Comparison of ENCODE assay signal across 32 mouse cellular contexts in the genomic region with DNA sequence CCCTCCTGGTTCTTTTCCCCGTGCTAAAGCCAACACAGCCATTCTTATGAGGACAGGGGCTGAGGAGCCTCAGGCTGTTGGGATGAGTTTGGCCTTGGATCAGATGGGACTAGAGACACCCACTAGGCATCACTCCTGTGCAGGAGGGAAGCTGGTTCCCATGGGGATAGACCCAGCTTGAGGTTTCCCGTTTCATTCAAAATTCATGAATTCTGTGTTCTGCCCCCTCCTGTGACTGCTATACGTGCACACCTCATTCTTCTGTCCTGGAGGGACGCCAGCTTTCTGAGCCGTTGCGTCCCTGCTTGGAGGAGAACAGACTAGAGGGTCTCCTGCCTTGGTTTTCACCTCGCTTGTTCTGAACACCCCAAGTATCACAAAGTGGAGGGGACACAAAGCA. TPM values are rescaled to one million over a fixed set of nuclear protein-coding genes. Genes with fewer than 3 reads are reported as not detected.
A peak's percentile ranks its signal among the peaks of the same experiment; 100 is the strongest.
DNase-seq lines count a peak whose midpoint lies in the region; ATAC-seq and TF ChIP-seq lines count a peak whose summit lies in the region.
"Had no signal": no experiment of that assay in that cellular context is flagged by ENCODE, and none has a peak within 500 bp of the region (broad histone marks: within the 10 kb centered on the region; RNA-seq: fewer than 3 reads in every experiment).

No protein-coding gene starts in this region.

- H3K27me3 ChIP-seq in neural tube, embryonic 13.5 days, result no peaks in the 10 kb centered on the region
- H3K27me3 ChIP-seq in midbrain, embryonic 15.5 days (replicated peaks), result no peaks in the 10 kb centered on the region
- no peaks in the 10 kb centered on the region for H3K27me3 ChIP-seq in forebrain, postnatal 0 days (ENCODE audit: insufficient read depth, low read length)
- H3K27me3 ChIP-seq: hindbrain, embryonic 15.5 days; intestine, embryonic 15.5 days had no signal

- H3K4me1 ChIP-seq in neural tube, embryonic 13.5 days (replicated peaks), result peaks cover 71% of the 10 kb centered on the region
- H3K4me1 ChIP-seq in midbrain, embryonic 15.5 days, result peaks cover 65% of the 10 kb centered on the region
- H3K4me1 ChIP-seq in forebrain, postnatal 0 days (ENCODE audit: insufficient read depth), result peaks cover 5% of the 10 kb centered on the region; the same call in 1 of the 2 replicates
- H3K4me1 ChIP-seq: embryonic facial prominence, embryonic 15.5 days; heart, embryonic 15.5 days; liver, embryonic 12.5 days had no signal

- no peak for TF ChIP-seq CTCF in left cerebral cortex, adult 2 months (IDR thresholded peaks at IDR 0.05)
- TF ChIP-seq CTCF in forebrain, postnatal 0 days (IDR thresholded peaks at IDR 0.05; ENCODE audit: low read depth), result no peak

- intact Hi-C loops in left cerebral cortex, adult 2 months (cut with DNase I), result no loop called here

- H3K4me3 ChIP-seq in left cerebral cortex, adult 2 months, result no peak overlapping the region
- no peak overlapping the region for H3K4me3 ChIP-seq in neural tube, embryonic 13.5 days
- no peak overlapping the region for H3K4me3 ChIP-seq in midbrain, embryonic 15.5 days
- H3K4me3 ChIP-seq in forebrain, postnatal 0 days (ENCODE audit: low read depth, low read length), result no peak overlapping the region
- H3K4me3 ChIP-seq: embryonic facial prominence, embryonic 10.5 days; embryonic facial prominence, embryonic 15.5 days; forebrain, embryonic 12.5 days; heart, embryonic 10.5 days; heart, embryonic 15.5 days; hindbrain, embryonic 15.5 days; intestine, embryonic 15.5 days; liver, embryonic 12.5 days had no signal

- H3K36me3 ChIP-seq in neural tube, embryonic 13.5 days, result no peaks in the 10 kb centered on the region
- H3K36me3 ChIP-seq in midbrain, embryonic 15.5 days (replicated peaks), result no peaks in the 10 kb centered on the region
- H3K36me3 ChIP-seq in forebrain, postnatal 0 days (ENCODE audit: insufficient read depth), result no peaks in the 10 kb centered on the region
- H3K36me3 ChIP-seq: embryonic facial prominence, embryonic 10.5 days; embryonic facial prominence, embryonic 15.5 days; forebrain, embryonic 12.5 days; heart, embryonic 10.5 days; heart, embryonic 15.5 days; hindbrain, embryonic 15.5 days; intestine, embryonic 15.5 days; liver, embryonic 12.5 days had no signal

- no peaks in the 10 kb centered on the region for H3K9me3 ChIP-seq in neural tube, embryonic 13.5 days
- H3K9me3 ChIP-seq in midbrain, embryonic 15.5 days, result no peaks in the 10 kb centered on the region
- H3K9me3 ChIP-seq in forebrain, postnatal 0 days (ENCODE audit: low read length), result no peaks in the 10 kb centered on the region
- H3K9me3 ChIP-seq: embryonic facial prominence, embryonic 10.5 days; embryonic facial prominence, embryonic 15.5 days; forebrain, embryonic 12.5 days; heart, embryonic 10.5 days; heart, embryonic 15.5 days; hindbrain, embryonic 15.5 days; intestine, embryonic 15.5 days; liver, embryonic 12.5 days had no signal

- DNase-seq in left cerebral cortex, adult 2 months (ENCODE audit: extremely low spot score in 1 of 2, low spot score in 2 of 2), result no peak
- no peak for DNase-seq in left cerebral cortex, adult 11 months (ENCODE audit: low spot score)
- no peak for DNase-seq in neural tube, embryonic 10.5 days (ENCODE audit: extremely low spot score, low spot score)
- no peak for DNase-seq in spleen, adult 12 weeks (ENCODE audit: low spot score)
- no peak for DNase-seq in forebrain, postnatal 0 days
- DNase-seq: adrenal gland, postnatal 25 days; B cell, adult 2 months; cerebellum, adult 2 months; cerebellum, postnatal 25 days; gastrocnemius, postnatal 25 days; heart, adult 11 months; kidney, adult 2 months; kidney, postnatal 36 days; liver, postnatal 0 days; right cerebral cortex, postnatal 14 days; spleen, adult 18-20 months; thymus, postnatal 25 days had no signal

- peak overlapping the region; percentile 55 for H3K9ac ChIP-seq in neural tube, embryonic 13.5 days
- no peak overlapping the region for H3K9ac ChIP-seq in midbrain, embryonic 15.5 days
- no peak overlapping the region for H3K9ac ChIP-seq in forebrain, postnatal 0 days
- H3K9ac ChIP-seq: embryonic facial prominence, embryonic 15.5 days; forebrain, embryonic 12.5 days; heart, embryonic 15.5 days; hindbrain, embryonic 15.5 days; intestine, embryonic 15.5 days; liver, embryonic 12.5 days; liver, postnatal 0 days had no signal

- no peak for ATAC-seq in neural tube, embryonic 13.5 days (ENCODE audit: low read depth)
- ATAC-seq in midbrain, embryonic 15.5 days (replicated peaks), result no peak
- ATAC-seq in forebrain, postnatal 0 days, result no peak
- ATAC-seq: intestine, embryonic 15.5 days; liver, embryonic 12.5 days; liver, postnatal 0 days; lung, postnatal 0 days had no signal

- H3K27ac ChIP-seq in left cerebral cortex, adult 2 months, result peak overlapping the region; percentile 19
- H3K27ac ChIP-seq in neural tube, embryonic 13.5 days (replicated peaks), result peak overlapping the region; percentile 79
- H3K27ac ChIP-seq in midbrain, embryonic 15.5 days, result peak overlapping the region; percentile 31; the same call in 1 of the 2 replicates
- H3K27ac ChIP-seq in forebrain, postnatal 0 days (ENCODE audit: low read depth, low read length), result no peak overlapping the region; the same call in 1 of the 2 replicates
- H3K27ac ChIP-seq: embryonic facial prominence, embryonic 10.5 days; embryonic facial prominence, embryonic 15.5 days; forebrain, embryonic 12.5 days; heart, embryonic 10.5 days; heart, embryonic 15.5 days; intestine, embryonic 15.5 days; liver, embryonic 12.5 days; macrophage had no signal

- WGBS in neural tube, embryonic 13.5 days, result 30% methylated on average over 7 of the region's 7 CpGs
- WGBS in midbrain, embryonic 15.5 days, result 24% methylated on average over 7 of the region's 7 CpGs
- 27% methylated on average over 7 of the region's 7 CpGs for WGBS in forebrain, postnatal 0 days

- peak overlapping the region; percentile 21 for H3K4me2 ChIP-seq in neural tube, embryonic 13.5 days
- H3K4me2 ChIP-seq in midbrain, embryonic 15.5 days, result no peak overlapping the region
- H3K4me2 ChIP-seq in forebrain, postnatal 0 days (ENCODE audit: low read depth), result no peak overlapping the region
- H3K4me2 ChIP-seq: embryonic facial prominence, embryonic 15.5 days; forebrain, embryonic 12.5 days; heart, embryonic 15.5 days; intestine, embryonic 15.5 days; liver, embryonic 12.5 days had no signal

RNA-seq across cellular contexts. Expression of gene Vstm2l, which starts 12.0 kb away (rescaled TPM):
- 100 to 1,000 TPM; 159 to 170 TPM for total RNA-seq in left cerebral cortex, adult 2 months (2021)
- polyA plus RNA-seq in neural tube, embryonic 13.5 days (2015; fragmentation: Nextera tagmentation; extraction: Ambion mirVana), result 26.2 and 34.3 TPM in 2 replicates
- 28.3 and 33.3 TPM in 2 replicates for polyA plus RNA-seq in midbrain, embryonic 15.5 days (2015; fragmentation: Nextera tagmentation; extraction: Ambion mirVana)
- total RNA-seq in forebrain, postnatal 0 days (2014; rRNA removed), result 90.0 and 113 TPM in 2 replicates
- 21.5 and 25.9 TPM in 2 replicates for polyA plus RNA-seq in forebrain, postnatal 0 days (2015; fragmentation: Nextera tagmentation; extraction: Ambion mirVana)
- total RNA-seq: gastrocnemius, adult 18-20 months; gastrocnemius, postnatal 25 days; heart, postnatal 25 days; megakaryocyte-erythroid progenitor cell, adult 5-6 weeks had no signal
- polyA plus RNA-seq: heart, embryonic 15.5 days; liver, embryonic 12.5 days; liver, postnatal 0 days; lung, postnatal 0 days; macrophage had no signal
